Mouse (Mus musculus): ENCODE results near the gene Cela1.

The Cela1 gene

DNA sequence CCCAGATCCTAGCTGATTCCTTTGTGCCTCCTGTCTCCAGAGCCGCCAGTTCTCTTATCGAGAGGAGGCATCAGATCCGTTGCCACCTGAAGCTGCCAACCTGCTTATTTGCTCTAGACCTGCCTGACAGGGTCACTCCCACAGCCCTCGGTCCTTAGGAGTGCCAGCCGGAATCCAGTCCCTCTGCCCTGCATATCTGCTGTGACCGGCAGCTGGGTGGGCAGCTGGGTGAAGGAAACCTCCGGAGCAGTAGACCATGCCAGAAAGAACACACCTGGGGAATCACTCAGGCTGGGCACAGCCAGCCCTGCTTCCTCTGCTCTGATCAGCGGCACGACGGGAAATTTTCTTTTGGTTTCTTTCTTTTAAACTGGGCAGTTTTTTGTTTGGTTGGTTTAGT, 54.4 kb downstream of the Cela1 start:
- DNase-seq = no peak

DNA sequence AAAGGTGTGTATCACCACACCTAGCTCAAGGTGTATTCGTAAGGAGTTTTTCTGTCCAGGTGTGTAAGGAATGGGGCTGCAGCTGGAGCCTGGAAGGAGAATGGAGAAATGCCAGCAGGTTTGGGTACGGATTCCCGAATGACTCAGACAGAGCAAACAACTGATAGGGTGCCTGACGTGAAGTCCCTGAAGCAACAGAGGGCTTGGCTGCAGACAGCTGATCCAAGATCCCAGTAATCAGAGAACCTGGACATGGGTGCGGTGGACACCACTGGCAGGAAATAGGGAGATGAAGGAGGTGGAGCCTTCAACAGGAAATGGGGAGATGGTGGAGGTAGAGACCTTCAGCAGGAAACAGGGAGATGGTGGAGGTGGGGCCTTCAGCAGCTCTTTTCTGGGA, 55.4 kb downstream of the Cela1 start:
- DNase-seq = no peak

DNA sequence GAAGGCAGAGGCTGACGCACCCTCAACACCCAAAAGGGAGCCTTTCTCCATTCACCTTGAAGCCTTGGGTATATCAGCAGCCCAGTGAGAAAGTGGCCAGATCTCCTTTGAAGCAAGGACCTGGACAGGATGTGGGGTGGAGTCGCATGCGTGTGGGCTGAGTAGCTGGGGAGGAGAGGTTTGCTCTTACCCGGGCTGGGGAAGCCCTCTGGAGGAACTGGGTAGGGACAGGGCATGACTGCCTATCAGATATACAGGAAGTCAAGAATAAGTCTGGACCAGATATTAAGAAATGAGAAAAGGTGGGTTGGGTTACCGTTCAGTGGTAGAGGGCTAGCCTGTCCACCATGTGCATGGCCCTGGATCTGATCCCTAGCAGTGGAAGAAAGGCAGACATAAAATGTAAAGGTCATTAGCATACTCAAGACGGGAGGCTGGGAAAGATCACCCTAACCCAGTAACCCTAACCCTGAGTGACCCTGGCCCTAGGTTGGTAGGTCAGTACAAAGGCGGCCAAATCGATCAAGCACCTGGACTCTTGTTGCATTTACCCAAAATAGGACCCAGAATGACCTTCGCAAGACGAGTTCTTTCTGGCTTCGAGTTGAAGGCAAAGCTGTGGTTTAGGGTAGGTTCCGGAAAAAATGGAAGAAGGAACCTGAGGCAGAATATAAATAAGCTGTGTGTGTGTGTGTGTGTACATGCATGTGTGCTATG, 56.1 kb downstream of the Cela1 start:
- DNase-seq = no peak

DNA sequence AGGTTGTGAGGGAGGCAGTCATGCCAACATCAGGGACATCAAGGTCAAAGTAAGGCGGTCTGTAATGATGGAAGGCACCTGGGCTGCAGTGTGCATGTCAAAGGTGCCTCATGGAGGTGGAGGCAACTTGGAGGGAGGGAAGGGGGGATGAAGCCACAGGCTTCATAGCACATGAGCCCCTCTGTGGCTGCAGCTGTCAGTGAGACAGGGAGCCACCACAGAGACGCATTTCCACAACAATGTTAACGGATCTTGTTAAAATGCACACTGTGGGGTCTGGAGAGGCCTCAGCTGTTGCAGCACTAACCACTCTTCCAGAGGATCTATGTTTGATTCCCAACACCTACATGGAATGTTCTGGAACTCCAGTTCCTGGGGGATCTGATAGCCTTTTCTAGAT, 57.6 kb downstream of the Cela1 start:
- DNase-seq = no peak

DNA sequence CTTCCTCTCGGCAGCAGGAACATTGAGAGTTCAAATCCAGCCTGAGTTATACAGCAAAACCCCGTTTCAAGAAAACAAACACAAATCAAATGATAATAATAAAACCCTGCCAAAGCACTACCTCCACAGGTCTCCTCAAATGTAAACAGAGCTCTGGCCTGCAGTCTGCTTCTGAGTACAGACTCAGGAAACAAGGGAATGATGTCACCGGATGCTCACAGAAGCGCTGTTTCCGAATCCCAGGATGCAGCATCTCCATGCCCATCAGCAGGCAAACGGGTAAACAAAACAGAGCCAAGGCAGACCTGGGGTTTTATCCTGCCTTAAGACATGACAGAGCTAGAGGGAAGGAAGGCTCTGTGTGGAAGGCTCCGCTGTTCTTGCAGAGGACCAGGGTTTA, 58.9 kb downstream of the Cela1 start:
- DNase-seq = no peak

DNA sequence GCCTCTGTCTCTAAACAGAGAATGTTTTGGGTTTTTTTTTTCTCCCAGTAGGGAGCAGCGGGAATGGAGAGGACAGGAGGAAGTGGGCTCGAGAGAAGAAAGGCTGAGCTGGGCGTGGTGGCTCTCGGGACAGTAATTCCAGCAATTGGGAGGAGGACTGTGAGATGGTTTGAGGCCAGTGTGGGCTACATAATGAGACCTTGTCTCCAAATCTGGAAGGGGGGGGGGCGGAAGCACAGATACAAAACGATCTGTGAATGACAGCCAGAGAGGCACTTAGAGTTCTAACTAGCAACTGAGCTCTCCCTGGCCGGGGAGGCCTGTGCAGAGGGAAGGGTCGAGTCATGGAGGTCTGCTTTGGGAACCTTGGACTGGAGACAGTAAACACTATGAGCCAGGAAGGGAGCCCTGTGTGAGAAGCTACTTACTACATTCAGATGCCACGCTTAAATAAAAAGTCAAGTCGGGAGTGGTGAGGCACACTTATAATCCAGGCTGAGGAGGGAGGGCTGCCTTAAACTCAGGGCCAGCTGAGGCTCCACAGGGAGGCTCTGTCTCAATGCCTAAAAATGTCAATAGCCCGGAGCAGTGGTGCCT, 59.8 kb downstream of the Cela1 start:
- no peak for DNase-seq

DNA sequence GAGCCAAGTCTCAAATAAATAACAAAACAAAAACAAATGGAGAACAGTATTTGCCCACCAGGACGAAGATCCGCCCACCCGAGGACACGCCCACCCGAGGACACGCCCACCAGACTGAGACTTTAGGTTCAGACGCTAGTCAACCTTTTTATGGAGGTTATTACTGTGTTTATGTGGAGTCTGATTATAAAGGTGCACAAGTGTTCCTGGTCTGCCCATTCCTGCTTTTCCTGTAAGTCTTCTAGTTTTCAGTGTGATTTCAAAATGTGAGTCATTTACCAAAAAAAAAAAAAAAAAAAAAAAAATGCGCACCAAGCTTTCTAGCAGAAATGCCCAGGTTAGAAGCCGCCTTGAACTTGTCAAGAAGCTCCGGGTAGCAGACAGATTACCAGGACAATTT, 60.4 kb downstream of the Cela1 start:
- DNase-seq = no peak

DNA sequence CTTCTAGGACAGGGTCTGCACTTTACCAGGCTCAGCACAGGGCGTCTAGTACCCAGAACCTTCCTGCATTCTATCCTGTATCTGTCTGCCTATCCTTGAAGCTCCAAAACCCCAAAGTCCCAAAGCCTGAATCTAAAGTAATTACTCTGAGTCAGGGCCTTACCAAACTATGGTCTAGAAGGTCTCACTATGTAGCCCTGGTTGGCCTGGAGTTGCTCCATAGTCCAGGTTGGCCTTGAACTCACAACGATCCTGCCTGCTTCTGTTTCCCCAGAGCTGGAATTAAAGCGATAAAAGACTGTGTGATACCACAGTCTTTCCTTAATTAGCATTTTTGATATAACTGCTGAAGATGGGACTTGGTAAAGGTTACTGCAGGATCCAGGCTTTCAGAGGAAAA, 63.3 kb downstream of the Cela1 start:
- no peak for DNase-seq
